Mouse (Mus musculus) layer of hippocampus, adult 11-12 months (tissue): ENCODE data around the gene Tmprss3.

Source experiments
- DNase-seq: peaks from one replicate; pipeline ENCODE4 v3.0.0; 2022; ENCODE audit warnings: low spot score

The Tmprss3 gene

GRCm38 (mm10) chr17:31198877-31199276, at the start of gene Tmprss3:
Tmprss3 (minus strand) TSS chr17:31198977.
- no peak for DNase-seq

GRCm38 (mm10) chr17:31247144-31247543, 48.4 kb upstream of the Tmprss3 start:
- DNase-seq: no peak

GRCm38 (mm10) chr17:31245321-31245720, 46.5 kb upstream of the Tmprss3 start:
- no peak for DNase-seq

GRCm38 (mm10) chr17:31242764-31243163, 44.0 kb upstream of the Tmprss3 start:
- DNase-seq: no peak

- no peak for DNase-seq
These were observed 42.4 kb upstream of the Tmprss3 start for GRCm38 (mm10) chr17:31241156-31241555.

- DNase-seq: no peak
These were observed 39.6 kb upstream of the Tmprss3 start for GRCm38 (mm10) chr17:31238234-31239020.

- no peak for DNase-seq
These were observed 37.1 kb upstream of the Tmprss3 start for GRCm38 (mm10) chr17:31235915-31236314.

- DNase-seq: no peak
These were observed 33.7 kb upstream of the Tmprss3 start for GRCm38 (mm10) chr17:31232251-31233010.

GRCm38 (mm10) chr17:31231780-31232179, 33.0 kb upstream of the Tmprss3 start:
- no peak for DNase-seq

- no peak for DNase-seq
These were observed 28.2 kb upstream of the Tmprss3 start for GRCm38 (mm10) chr17:31226931-31227330.

- no peak for DNase-seq
These were observed 27.6 kb upstream of the Tmprss3 start for GRCm38 (mm10) chr17:31226368-31226767.

GRCm38 (mm10) chr17:31224591-31224990, 25.8 kb upstream of the Tmprss3 start:
- no peak for DNase-seq

- DNase-seq: no peak
These were observed 25.1 kb upstream of the Tmprss3 start for GRCm38 (mm10) chr17:31223835-31224234.

GRCm38 (mm10) chr17:31222810-31223310, 24.1 kb upstream of the Tmprss3 start:
- DNase-seq: no peak

GRCm38 (mm10) chr17:31216068-31216955, 17.5 kb upstream of the Tmprss3 start:
- no peak for DNase-seq

GRCm38 (mm10) chr17:31211881-31212280, 13.1 kb upstream of the Tmprss3 start:
- DNase-seq: no peak

GRCm38 (mm10) chr17:31210299-31210698, 11.5 kb upstream of the Tmprss3 start:
- no peak for DNase-seq

- no peak for DNase-seq
These were observed 10.7 kb upstream of the Tmprss3 start for GRCm38 (mm10) chr17:31209376-31209930.

- DNase-seq: no peak
These were observed 9.9 kb upstream of the Tmprss3 start for GRCm38 (mm10) chr17:31208654-31209053.

- DNase-seq: no peak
These were observed 9.1 kb upstream of the Tmprss3 start, which contains the start of gene Ubash3a for GRCm38 (mm10) chr17:31207771-31208334. Ubash3a (plus strand) TSS chr17:31207873.

- no peak for DNase-seq
These were observed 2.5 kb downstream of the Tmprss3 start for GRCm38 (mm10) chr17:31196283-31196682.
